Mouse (Mus musculus): ENCODE data around the gene Gm37240. TPM values are rescaled to one million over a fixed set of nuclear protein-coding genes. Genes with fewer than 3 reads are reported as not detected.
A peak's percentile ranks its signal among the peaks of the same experiment; 100 is the strongest.

Gm37240 gene
- total RNA-seq, 1 experiment from 2014 or later, result 4.2 TPM

DNA sequence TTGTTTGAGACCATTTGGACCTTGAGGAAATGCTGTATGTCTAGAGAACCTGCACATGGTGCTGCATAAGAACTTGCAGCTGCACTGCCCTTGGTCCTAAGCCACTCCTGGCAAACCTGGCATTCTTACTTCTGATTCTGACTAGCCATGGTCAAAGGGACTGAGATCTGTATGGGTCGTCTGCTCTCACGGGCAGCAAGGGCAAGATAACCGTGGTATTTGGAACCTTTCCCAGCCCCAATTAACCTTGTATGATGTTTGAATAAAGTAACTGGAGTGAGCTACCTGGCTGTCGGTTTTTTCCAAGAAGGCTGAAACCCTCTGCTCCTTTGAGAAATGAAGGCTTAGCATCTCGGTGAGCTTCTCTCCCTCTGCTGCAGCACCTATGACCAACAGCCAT is 8.4 kb downstream of the Gm37240 start:
- DNase-seq, result no peak

GRCm38 (mm10) chr3:85863996-85864395 is 23.3 kb downstream of the Gm37240 start:
- DNase-seq, result no peak

- DNase-seq, result no peak
Measured at GRCm38 (mm10) chr3:85862886-85863285, 24.4 kb downstream of the Gm37240 start.

GRCm38 (mm10) chr3:85860996-85861395 is 26.3 kb downstream of the Gm37240 start:
- no peak for DNase-seq

GRCm38 (mm10) chr3:85859311-85859710 is 28.0 kb downstream of the Gm37240 start:
- no peak for DNase-seq

DNA sequence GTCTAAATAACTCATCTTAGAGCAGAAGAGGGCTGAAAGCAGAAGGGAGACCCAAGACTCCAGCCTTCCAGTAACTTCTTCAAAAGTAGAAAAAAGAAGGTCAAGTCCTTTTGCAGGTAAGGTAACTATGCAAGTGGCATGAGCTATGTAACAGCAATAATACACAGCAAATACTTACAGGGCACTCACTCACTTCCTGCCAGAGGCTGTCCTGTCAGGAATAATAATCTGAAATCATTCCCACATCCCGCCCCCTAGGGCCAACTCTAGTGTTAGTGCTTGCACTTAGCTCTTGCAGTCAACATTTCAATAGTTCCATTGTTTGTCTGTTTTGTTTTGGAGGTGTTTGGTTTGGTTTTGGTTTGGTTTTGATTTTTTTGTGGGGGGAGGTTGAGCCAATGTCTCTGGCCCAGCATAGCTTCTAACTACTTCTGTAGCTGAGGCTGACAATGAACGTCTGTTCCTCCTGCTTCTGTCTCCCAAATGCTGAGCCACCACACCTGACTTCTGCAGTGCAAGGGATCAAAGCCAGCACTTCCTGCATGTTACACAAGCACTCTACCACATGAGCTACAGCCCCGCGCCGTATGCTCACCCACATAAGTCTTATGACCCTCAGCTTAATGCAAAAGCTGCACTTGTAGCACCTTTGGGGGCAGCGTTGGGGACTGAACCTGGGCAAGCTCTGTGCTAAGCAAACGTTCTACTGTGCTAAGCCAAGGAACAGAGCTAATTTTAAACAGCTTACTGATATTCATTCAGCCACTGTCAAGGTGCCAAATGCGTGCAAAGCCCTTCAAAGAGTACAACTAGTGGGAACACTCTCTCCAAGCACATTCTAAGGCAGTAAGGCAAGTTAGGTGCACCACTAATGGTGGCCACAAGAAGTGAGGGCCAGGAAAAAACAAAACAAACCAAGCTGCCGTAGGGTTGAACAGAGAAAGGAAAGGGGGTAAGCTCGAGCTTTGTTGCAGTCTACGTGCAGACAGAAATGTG is 28.9 kb downstream of the Gm37240 start:
- DNase-seq, result no peak

DNA sequence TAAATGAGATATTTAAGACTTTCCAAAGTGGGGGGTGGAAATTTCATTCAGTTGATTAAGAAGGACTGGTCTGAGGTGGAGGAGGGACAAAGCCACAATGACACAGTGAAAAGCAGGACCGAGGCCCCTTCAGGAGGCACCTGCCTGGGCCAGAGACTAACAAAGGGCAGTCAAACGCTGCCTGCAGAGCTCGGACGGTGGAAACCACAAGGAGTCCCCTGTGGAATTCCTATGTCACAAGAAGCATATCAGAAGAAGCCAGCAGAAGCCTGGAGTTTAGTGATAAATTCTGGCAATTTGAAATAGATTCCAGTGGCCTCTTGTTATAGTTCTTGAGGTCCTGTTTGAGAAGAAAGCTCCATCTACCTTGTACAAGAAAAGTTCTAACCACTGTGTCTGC is 30.2 kb downstream of the Gm37240 start:
- DNase-seq, result no peak

- no peak for DNase-seq
Measured at GRCm38 (mm10) chr3:85855947-85856346, 31.4 kb downstream of the Gm37240 start.

DNA sequence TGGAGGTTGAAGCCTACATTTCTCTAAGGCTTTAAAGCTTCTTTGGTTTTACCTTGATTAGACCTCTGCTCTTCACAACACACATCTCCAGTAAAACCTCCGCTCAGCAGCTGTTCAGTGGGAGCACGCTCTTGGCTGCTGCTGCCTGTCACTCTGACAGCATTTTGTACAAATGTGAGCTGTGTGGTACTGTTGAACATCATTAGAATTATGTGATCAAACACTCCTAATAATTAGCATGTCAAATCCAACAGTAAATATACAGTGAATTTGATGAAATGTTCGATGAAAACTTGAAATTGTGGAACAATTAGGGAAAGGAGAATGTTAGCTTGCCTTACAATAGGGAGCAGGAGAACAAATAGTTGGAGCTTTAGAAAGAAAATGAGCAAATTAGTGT is 32.3 kb downstream of the Gm37240 start:
- no peak for DNase-seq

DNA sequence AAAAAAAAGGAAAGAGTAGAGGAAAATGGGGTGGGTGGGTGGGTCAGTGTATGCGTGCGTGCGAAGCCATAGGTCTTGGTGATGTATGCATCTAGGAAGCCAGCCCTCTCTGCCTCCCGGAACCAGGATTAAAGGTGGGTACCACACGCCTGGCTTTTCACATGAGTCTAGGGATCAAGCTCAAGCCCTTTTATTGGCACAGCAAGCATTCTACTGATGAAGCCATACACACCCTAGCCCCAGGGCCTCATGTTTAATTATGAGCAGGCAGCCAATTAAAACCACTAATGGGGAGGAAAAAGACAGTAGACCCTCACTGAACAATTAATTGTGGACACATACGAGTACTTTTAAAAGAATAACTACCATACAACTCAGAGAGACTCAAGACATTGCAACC is 33.2 kb downstream of the Gm37240 start:
- DNase-seq, result no peak

GRCm38 (mm10) chr3:85853715-85854114 is 33.6 kb downstream of the Gm37240 start:
- no peak for DNase-seq

- DNase-seq, result no peak
Measured at GRCm38 (mm10) chr3:85850079-85850478, 37.2 kb downstream of the Gm37240 start.

DNA sequence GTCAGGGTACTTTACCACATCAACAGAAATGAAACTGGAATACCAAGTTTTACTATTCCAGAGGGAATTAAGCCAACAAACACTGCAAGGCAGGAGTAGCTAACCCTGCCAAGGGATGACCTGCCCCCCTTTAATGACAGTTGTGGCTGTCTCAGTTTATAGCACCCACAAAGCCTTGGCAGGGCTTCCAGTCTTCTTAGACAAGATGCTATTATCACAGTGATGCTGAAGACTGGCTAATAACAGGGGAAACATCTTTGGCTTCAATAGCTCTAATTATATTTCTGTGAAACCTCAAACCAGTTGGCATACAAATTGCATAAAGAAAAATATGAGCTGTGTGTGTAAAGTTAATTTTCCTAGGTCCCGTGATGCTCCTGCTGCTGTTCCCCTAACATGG is 41.0 kb downstream of the Gm37240 start:
- no peak for DNase-seq

GRCm38 (mm10) chr3:85845341-85845740 is 42.0 kb downstream of the Gm37240 start:
- no peak for DNase-seq

DNA sequence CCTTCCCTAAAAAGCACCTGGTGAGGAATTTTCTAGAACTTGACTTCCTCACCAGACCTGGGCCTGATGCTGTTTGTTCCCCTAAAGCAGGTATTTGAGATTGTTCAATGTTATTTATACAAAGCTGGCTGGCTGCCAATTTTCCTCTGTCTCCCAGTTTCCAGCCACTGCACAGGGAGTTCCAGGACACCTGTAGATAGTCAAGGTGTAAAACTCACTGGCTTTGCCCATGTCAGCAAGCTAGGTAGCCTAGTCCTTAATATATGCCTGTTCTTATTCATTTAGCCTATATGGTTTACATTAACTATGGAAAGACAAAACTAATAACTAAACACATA is 44.5 kb downstream of the Gm37240 start:
- DNase-seq, result no peak

DNA sequence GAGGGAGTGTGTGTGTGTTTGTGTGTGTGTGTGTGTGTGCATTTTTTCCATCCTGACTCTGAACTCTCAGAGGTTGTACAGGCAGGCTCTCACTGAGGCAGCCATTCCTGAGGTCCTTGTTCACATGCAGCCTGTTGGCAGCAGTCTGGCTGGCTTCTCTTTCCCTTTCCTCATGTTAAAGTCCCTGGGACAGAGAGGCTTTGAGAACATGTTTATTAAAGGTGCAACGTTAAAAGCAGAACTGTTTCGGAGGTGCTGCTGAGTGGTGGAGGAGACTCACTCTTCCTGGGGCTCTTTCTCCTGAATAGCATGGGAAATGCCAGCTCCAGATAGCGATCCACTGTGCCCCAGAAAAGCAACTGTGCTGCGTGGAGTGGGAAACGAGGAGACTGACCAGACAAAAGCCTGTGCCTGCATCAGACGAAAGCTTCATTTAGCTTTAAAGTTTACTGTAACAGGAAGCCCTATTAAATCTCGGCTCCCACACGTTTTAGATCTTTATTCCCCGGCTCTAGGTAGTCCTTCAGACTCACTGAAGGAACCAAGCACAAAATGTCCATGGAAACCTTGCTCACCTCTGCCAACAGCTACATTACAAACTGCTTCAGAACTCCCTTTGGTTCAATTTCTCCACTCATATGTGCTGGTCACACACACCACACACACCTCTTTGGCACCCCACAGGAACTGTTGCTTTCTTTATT is 45.0 kb downstream of the Gm37240 start:
- DNase-seq, result no peak

- no peak for DNase-seq
Measured at GRCm38 (mm10) chr3:85841454-85842176, 45.7 kb downstream of the Gm37240 start.

- DNase-seq, result no peak
Measured at GRCm38 (mm10) chr3:85833627-85834026, 53.7 kb downstream of the Gm37240 start.

GRCm38 (mm10) chr3:85832490-85833155 is 54.7 kb downstream of the Gm37240 start:
- DNase-seq, result no peak

GRCm38 (mm10) chr3:85831785-85832184 is 55.5 kb downstream of the Gm37240 start:
- DNase-seq, result no peak

DNA sequence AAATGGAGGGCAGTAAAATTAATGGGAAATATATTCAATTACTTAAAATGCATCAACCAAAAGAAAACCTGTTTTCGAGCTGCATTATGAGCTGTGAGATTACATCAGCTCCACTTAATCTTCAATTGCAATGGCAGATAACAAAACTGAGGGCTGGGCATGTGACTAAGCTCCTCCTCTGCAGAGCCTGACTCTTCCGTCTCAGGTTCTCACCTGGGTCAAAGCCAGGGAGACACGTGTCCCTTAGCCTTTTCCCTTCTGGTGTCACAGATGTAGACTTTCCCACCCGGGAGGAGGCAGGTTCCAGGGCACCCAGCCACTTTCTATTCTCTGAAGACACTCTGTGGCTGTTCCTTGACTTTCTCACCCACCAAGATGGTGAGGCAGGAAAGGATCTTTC is 58.3 kb downstream of the Gm37240 start:
- DNase-seq, result peak; percentile 28

- no peak for DNase-seq
Measured at GRCm38 (mm10) chr3:85827815-85828214, 59.5 kb downstream of the Gm37240 start.

All from adrenal gland, postnatal 14 days (tissue).